Mouse (Mus musculus) cerebellum, adult 2 months (tissue): ENCODE measurements around the gene Hmg20a.

Experiments used
- CTCF ChIP-seq: fragments of 200-500 bp; IDR thresholded peaks from 2 replicates; pipeline ENCODE4 v1.5.1; 2011; ENCODE audit warnings: low read depth, mild to moderate bottlenecking, control low read depth, low read length, moderate library complexity, borderline replicate concordance; ENCODE audit not compliant: insufficient read depth
- POLR2A ChIP-seq: fragments of 200-500 bp; IDR thresholded peaks from 2 replicates; pipeline ENCODE4 v1.6.1; 2011; ENCODE audit warnings: low read length, control low read depth, borderline replicate concordance; ENCODE audit not compliant: insufficient read depth

DNA sequence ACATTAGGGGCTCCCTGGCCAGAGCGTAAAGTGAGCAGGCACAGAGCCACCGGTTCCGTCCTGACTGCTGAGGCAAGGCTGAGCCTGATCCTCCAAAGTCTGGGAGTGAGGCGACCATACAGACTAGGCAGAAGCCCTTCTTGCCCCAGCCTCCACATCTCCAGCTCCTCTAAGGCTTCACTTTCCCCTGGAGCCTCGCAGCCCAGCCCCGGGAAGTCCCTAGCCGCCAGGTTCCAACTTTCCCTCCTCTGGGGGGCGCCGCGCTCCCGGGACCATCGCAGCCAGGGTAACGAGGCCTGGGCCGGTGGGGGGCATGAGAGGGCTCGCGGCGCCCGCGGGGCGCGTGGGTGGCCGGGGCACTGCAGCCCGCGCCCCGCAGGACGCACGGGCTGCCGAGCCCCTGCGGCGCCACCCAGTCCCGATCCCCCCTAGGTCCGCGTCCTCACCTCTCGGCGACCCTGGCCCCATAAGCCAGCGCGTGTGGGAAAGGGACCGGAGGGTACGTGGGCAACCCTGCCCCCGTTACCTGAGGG is 928 bp upstream of the Hmg20a start:
- no peak for TF ChIP-seq POLR2A
- TF ChIP-seq CTCF: peak; percentile 13; the same call in 1 of the 2 replicates
